In genomic region chr3:17800810-17801209, GRCm38 (mm10) we compare ENCODE assay signal across 29 mouse cellular contexts.
DNase-seq lines count a peak whose midpoint lies in the region; ATAC-seq lines count a peak whose summit lies in the region.
"Had no signal": no experiment of that assay in that cellular context is flagged by ENCODE, and none has a peak within 500 bp of the region (broad histone marks: within the 10 kb centered on the region; RNA-seq: fewer than 3 reads in every experiment).

No protein-coding gene starts in this region.

- H3K9me3 ChIP-seq in hindbrain, embryonic 13.5 days, result no peaks in the 10 kb centered on the region
- H3K9me3 ChIP-seq in hindbrain, embryonic 10.5 days, result no peaks in the 10 kb centered on the region
- H3K9me3 ChIP-seq in hindbrain, embryonic 14.5 days (ENCODE audit: control insufficient read depth, low read length), result no peaks in the 10 kb centered on the region
- no peaks in the 10 kb centered on the region for H3K9me3 ChIP-seq in hindbrain, embryonic 16.5 days (ENCODE audit: control insufficient read depth, low read length)
- no peaks in the 10 kb centered on the region for H3K9me3 ChIP-seq in midbrain, embryonic 16.5 days (replicated peaks; ENCODE audit: control insufficient read depth, low read length, poor library complexity, severe bottlenecking)
- no peaks in the 10 kb centered on the region for H3K9me3 ChIP-seq in heart, embryonic 10.5 days
- H3K9me3 ChIP-seq: heart, embryonic 13.5 days; intestine, embryonic 15.5 days; limb, embryonic 10.5 days; limb, embryonic 15.5 days; neural tube, embryonic 12.5 days had no signal

- no peak for DNase-seq in hindbrain, embryonic 10.5 days (ENCODE audit: low spot score)
- no peak for DNase-seq in hindbrain, embryonic 14.5 days (ENCODE audit: low spot score)
- DNase-seq in heart, embryonic 10.5 days (ENCODE audit: low spot score), result no peak
- DNase-seq in cerebellum, postnatal 4 days (ENCODE audit: low spot score in 2 of 2), result no peak
- no peak for DNase-seq in thymus, postnatal 25 days
- DNase-seq: adrenal gland, adult 2 months; B cell, adult 2 months; cerebellum, adult 8-10 months; cerebellum, postnatal 25 days; gastrocnemius, postnatal 36 days; heart, adult 2 months; heart, postnatal 10 days; kidney, adult 2 months; kidney, postnatal 4 days; lung, adult 2 months; lung, postnatal 10 days; retina, postnatal 1 day; right cerebral cortex, postnatal 14 days had no signal

- no peaks in the 10 kb centered on the region for H3K27me3 ChIP-seq in hindbrain, embryonic 13.5 days
- peaks cover 11% of the 10 kb centered on the region for H3K27me3 ChIP-seq in hindbrain, embryonic 10.5 days (ENCODE audit: insufficient read depth, poor library complexity, severe bottlenecking)
- H3K27me3 ChIP-seq in hindbrain, embryonic 14.5 days (ENCODE audit: control insufficient read depth, insufficient read depth, low read length), result no peaks in the 10 kb centered on the region
- no peaks in the 10 kb centered on the region for H3K27me3 ChIP-seq in hindbrain, embryonic 16.5 days (replicated peaks; ENCODE audit: control insufficient read depth, insufficient read depth, low read length)
- no peaks in the 10 kb centered on the region for H3K27me3 ChIP-seq in midbrain, embryonic 16.5 days (ENCODE audit: control insufficient read depth, insufficient read depth, low read depth, low read length)
- peaks cover 16% of the 10 kb centered on the region for H3K27me3 ChIP-seq in heart, embryonic 10.5 days (ENCODE audit: insufficient read depth, poor library complexity, severe bottlenecking)
- H3K27me3 ChIP-seq: neural tube, embryonic 12.5 days had no signal

- peak overlapping the region; percentile 39 for H3K4me2 ChIP-seq in hindbrain, embryonic 13.5 days
- H3K4me2 ChIP-seq in hindbrain, embryonic 14.5 days (replicated peaks), result peak overlapping the region; percentile 46
- H3K4me2 ChIP-seq in hindbrain, embryonic 16.5 days (ENCODE audit: low read length), result peak overlapping the region; percentile 41
- peak overlapping the region; percentile 55 for H3K4me2 ChIP-seq in midbrain, embryonic 16.5 days (ENCODE audit: low read length)
- H3K4me2 ChIP-seq: heart, embryonic 13.5 days; intestine, embryonic 15.5 days; limb, embryonic 15.5 days; neural tube, embryonic 12.5 days had no signal

- ATAC-seq in hindbrain, embryonic 13.5 days (ENCODE audit: low FRiP score), result no peak
- no peak for ATAC-seq in hindbrain, embryonic 14.5 days (ENCODE audit: low FRiP score)
- no peak for ATAC-seq in hindbrain, embryonic 16.5 days
- no peak for ATAC-seq in midbrain, embryonic 16.5 days
- ATAC-seq: intestine, embryonic 15.5 days had no signal

- peaks cover under 1% of the 10 kb centered on the region; the same call in 1 of the 2 replicates for H3K36me3 ChIP-seq in hindbrain, embryonic 13.5 days
- H3K36me3 ChIP-seq in hindbrain, embryonic 10.5 days, result peaks cover 15% of the 10 kb centered on the region
- peaks cover 12% of the 10 kb centered on the region for H3K36me3 ChIP-seq in hindbrain, embryonic 14.5 days (replicated peaks; ENCODE audit: control insufficient read depth, insufficient read depth)
- no peaks in the 10 kb centered on the region for H3K36me3 ChIP-seq in hindbrain, embryonic 16.5 days (ENCODE audit: control insufficient read depth, insufficient read depth, low read length)
- H3K36me3 ChIP-seq in midbrain, embryonic 16.5 days (ENCODE audit: control insufficient read depth, insufficient read depth, low read length), result no peaks in the 10 kb centered on the region
- H3K36me3 ChIP-seq in heart, embryonic 10.5 days, result no peaks in the 10 kb centered on the region
- H3K36me3 ChIP-seq: heart, embryonic 13.5 days; intestine, embryonic 15.5 days; limb, embryonic 10.5 days; limb, embryonic 15.5 days had no signal

- H3K9ac ChIP-seq in hindbrain, embryonic 13.5 days, result peak overlapping the region; percentile 59; the same call in 1 of the 2 replicates
- H3K9ac ChIP-seq in hindbrain, embryonic 14.5 days, result peak overlapping the region; percentile 56
- H3K9ac ChIP-seq in hindbrain, embryonic 16.5 days (ENCODE audit: low read depth, low read length), result no peak overlapping the region
- H3K9ac ChIP-seq in midbrain, embryonic 16.5 days (ENCODE audit: low read depth, low read length), result peak overlapping the region; percentile 60; the same call in 1 of the 2 replicates
- H3K9ac ChIP-seq: heart, embryonic 13.5 days; intestine, embryonic 15.5 days; limb, embryonic 15.5 days; liver, embryonic 14.5 days; neural tube, embryonic 12.5 days had no signal

- H3K4me1 ChIP-seq in hindbrain, embryonic 13.5 days (replicated peaks), result peaks cover 4% of the 10 kb centered on the region
- peaks cover 13% of the 10 kb centered on the region for H3K4me1 ChIP-seq in hindbrain, embryonic 10.5 days (replicated peaks)
- H3K4me1 ChIP-seq in hindbrain, embryonic 14.5 days (replicated peaks; ENCODE audit: control insufficient read depth, insufficient read depth, low read length), result peaks cover 16% of the 10 kb centered on the region; the same call in 1 of the 2 replicates
- H3K4me1 ChIP-seq in hindbrain, embryonic 16.5 days (ENCODE audit: control insufficient read depth, insufficient read depth, low read depth, low read length), result peaks cover 5% of the 10 kb centered on the region
- peaks cover 20% of the 10 kb centered on the region for H3K4me1 ChIP-seq in midbrain, embryonic 16.5 days (ENCODE audit: control insufficient read depth, insufficient read depth, low read length)
- H3K4me1 ChIP-seq in heart, embryonic 10.5 days, result no peaks in the 10 kb centered on the region
- H3K4me1 ChIP-seq: heart, embryonic 13.5 days; intestine, embryonic 15.5 days; limb, embryonic 10.5 days; limb, embryonic 15.5 days had no signal

- H3K4me3 ChIP-seq in hindbrain, embryonic 13.5 days, result no peak overlapping the region
- H3K4me3 ChIP-seq in hindbrain, embryonic 10.5 days, result no peak overlapping the region
- H3K4me3 ChIP-seq in hindbrain, embryonic 14.5 days (replicated peaks; ENCODE audit: low read length), result 0 out of 2 replicates have a peak overlapping the region, but pooled peaks have one; percentile 5
- no peak overlapping the region for H3K4me3 ChIP-seq in hindbrain, embryonic 16.5 days (ENCODE audit: low read length)
- H3K4me3 ChIP-seq in midbrain, embryonic 16.5 days (ENCODE audit: low read depth, low read length), result peak overlapping the region; percentile 11; the same call in 1 of the 2 replicates
- H3K4me3 ChIP-seq in heart, embryonic 10.5 days, result no peak overlapping the region
- H3K4me3 ChIP-seq: heart, adult 2 months; heart, embryonic 13.5 days; intestine, embryonic 15.5 days; limb, embryonic 10.5 days; limb, embryonic 15.5 days; neural tube, embryonic 12.5 days had no signal

- H3K27ac ChIP-seq in hindbrain, embryonic 13.5 days, result peak overlapping the region; percentile 74
- no peak overlapping the region for H3K27ac ChIP-seq in hindbrain, embryonic 10.5 days
- H3K27ac ChIP-seq in hindbrain, embryonic 14.5 days, result peak overlapping the region; percentile 79
- peak overlapping the region; percentile 70 for H3K27ac ChIP-seq in hindbrain, embryonic 16.5 days (ENCODE audit: low read depth, low read length)
- H3K27ac ChIP-seq in midbrain, embryonic 16.5 days (ENCODE audit: low read length), result peak overlapping the region; percentile 84
- H3K27ac ChIP-seq in heart, embryonic 10.5 days, result no peak overlapping the region
- H3K27ac ChIP-seq: heart, adult 2 months; heart, embryonic 13.5 days; intestine, embryonic 15.5 days; kidney, postnatal 0 days; limb, embryonic 10.5 days; limb, embryonic 15.5 days; liver, embryonic 14.5 days; macrophage; neural tube, embryonic 12.5 days had no signal

- 62% methylated on average over 2 of the region's 2 CpGs for WGBS in hindbrain, embryonic 13.5 days
- 82% methylated on average over 2 of the region's 2 CpGs for WGBS in hindbrain, embryonic 10.5 days
- WGBS in hindbrain, embryonic 14.5 days, result 70% methylated on average over 2 of the region's 2 CpGs
- 54% methylated on average over 2 of the region's 2 CpGs for WGBS in hindbrain, embryonic 16.5 days
- WGBS in midbrain, embryonic 16.5 days, result 55% methylated on average over 2 of the region's 2 CpGs
- 66% methylated on average over 2 of the region's 2 CpGs for WGBS in heart, embryonic 10.5 days

Comparison
In these comparisons a context has a peak if more than half of its experiments do, and no peak if none do; other contexts are left out.
1. H3K27ac ChIP-seq: peak in hindbrain, embryonic 13.5 days (single experiment), hindbrain, embryonic 14.5 days (single experiment), hindbrain, embryonic 16.5 days (single experiment) and midbrain, embryonic 16.5 days (single experiment); none in hindbrain, embryonic 10.5 days (single experiment) and heart, embryonic 10.5 days (single experiment).
2. H3K4me3 ChIP-seq: peak in hindbrain, embryonic 14.5 days (single experiment) and midbrain, embryonic 16.5 days (single experiment); none in hindbrain, embryonic 13.5 days (single experiment), hindbrain, embryonic 10.5 days (single experiment), hindbrain, embryonic 16.5 days (single experiment) and heart, embryonic 10.5 days (single experiment).
3. Peak in every context shown above with its lines, with median percentiles within 50 percentile points of each other: H3K4me2 ChIP-seq.